Mouse (Mus musculus) cerebellum, adult 11-12 months (tissue): Measurements from ENCODE around the gene Paxx.

Experiments used
- DNase-seq: peaks from one replicate; pipeline ENCODE4 v3.0.0; 2022

Paxx gene

DNA sequence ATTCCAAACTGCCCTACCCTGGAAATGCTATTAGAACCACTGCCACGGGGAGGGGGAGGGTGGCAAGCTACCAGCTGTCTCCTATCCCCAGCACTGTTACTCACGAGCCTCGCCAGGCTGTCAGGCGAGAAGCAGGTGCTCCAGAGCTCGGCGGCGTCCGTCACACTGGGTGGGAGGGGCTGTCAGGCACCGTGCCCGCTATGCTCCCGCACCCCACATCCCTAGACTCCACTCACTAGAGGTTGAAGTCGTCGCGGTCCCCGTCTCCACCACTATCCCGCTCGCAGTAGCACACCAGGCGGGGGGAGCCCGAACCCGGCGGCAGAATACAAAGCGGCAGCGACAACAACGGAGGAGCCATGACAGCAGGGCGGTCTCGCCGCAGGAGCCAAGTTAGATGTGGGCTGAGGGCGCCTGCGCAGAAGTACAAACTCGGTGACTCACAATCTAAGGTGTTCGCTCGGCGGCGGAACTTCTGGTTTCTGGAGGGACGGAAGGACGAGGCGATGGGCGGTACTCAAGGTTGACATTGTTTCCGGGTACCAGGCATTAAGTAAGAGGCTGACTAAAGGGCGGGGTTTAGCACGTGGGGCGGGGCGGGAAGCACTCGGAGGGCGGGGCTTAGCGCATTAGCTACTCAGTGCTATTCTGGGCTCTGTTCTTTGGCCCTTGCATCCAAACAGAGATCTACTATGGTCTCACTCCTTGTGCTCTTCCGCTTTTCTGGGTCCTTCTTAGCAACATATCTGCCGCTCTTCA is at the start of gene Paxx:
TSS of gene Paxx (minus strand) at position 544 of the 759 bp plus-strand sequence.
- DNase-seq: peak; percentile 97

DNA sequence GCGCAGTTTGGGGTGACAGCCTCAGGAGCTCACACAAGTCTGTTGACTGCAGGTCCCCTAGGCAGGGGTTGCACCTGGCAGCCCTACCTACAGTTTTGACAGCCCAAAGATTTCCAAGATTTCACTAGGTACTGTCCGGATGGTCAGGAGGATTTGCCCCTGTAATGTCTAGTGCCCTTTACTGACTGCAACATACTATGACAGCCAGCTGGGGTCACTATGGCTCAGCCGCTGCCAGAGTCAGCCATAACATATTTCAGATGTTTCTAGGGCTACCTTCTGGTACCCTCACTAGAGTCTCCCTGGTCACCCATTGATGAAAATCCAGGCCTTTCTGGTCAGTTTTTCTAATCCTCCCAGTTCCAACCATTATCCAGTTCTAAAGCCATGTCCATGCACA is 49.0 kb upstream of the Paxx start:
- no peak for DNase-seq

DNA sequence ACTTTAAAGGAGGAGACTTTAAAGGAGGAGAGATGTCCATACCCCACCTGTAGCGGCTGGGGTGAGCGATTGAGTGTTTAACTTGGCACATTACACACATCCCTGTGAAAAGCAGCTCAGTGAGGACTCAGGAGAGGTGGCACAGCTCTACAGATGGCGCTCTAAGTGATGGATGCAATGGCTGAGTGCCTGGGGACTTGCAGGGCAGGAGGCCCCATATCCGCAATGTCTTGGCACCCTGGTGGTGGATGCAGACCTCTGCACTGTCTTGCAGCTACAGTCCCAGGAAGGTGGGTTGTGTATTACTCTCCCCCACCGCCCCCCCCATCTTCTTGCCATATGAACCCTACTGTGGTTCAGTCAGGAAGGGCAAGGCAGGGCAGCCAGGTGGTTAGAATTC is 46.1 kb upstream of the Paxx start:
- DNase-seq: no peak

DNA sequence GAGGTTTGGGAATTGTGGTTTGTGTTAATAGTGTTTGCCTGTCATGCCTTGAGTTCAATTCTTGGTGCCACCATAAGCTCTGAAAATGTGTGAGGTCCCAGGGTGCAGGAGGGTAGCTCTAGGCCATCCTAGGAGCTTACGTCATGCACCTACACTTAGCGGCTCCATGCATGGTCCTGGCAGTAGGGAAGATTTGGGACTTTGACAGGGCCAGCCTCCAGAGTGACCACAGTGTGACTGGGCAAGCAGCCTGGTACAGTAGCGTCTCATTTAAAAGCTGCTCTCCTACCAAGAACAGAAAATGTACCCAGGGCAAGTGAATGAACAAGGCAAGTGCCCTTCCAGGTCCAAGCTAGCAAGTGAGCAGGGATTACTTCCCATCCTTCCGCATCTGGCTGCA is 45.0 kb upstream of the Paxx start:
- peak; percentile 44 for DNase-seq

DNA sequence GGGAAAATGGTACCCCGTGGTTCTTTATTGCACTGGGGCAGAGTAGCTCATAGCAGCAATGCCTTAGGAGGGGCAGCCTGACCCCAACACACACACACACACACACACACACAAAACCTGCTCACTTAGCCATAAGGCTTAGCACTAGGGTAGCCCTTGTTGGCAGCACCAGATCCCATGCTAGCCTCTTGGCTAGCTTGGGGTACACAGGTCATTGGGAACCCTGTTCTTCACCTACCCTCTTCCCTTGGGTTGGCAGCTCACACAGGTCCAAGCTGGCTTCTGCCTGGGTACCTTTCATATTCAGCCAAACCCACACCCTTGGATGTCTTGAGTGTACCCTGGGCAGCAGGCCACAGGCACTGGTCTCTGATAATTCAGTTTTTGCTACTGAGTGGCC is 44.1 kb upstream of the Paxx start:
- DNase-seq: peak; percentile 25

DNA sequence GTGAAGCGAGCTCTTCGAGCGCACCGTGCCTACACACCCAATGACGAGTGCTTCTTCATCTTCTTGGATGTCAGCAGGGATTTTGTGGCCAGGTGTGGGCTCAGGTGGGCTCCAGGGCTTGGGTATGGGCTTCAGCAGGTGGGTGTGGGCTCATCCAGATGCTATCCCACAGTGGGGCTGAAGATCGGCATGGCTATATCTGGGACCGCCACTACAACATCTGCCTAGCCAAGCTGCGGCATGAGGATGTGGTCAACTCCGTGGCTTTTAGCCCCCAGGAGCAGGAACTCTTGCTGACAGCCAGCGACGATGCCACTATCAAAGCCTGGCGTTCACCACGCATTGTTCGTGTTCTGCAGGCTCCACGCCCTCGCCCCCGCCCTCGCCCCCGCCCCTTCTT is 43.6 kb upstream of the Paxx start:
- no peak for DNase-seq

DNA sequence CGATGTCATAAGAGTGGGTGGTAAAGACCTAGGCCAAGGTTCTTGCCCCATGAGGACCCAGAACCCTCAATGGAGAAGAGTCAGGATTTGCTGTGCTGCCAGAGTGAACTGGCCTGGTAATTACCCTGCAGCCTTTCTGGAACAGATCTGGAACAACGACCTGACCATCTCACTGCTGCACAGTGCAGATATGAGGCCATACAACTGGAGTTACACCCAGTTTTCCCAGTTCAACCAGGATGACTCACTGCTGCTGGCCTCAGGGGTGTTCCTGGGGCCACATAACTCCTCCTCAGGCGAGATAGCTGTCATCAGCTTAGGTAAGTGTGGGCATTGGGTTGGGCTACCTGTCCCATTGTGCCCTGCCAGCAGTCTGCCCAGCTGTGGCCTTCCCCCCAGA is 41.8 kb upstream of the Paxx start:
- peak; percentile 20 for DNase-seq

DNA sequence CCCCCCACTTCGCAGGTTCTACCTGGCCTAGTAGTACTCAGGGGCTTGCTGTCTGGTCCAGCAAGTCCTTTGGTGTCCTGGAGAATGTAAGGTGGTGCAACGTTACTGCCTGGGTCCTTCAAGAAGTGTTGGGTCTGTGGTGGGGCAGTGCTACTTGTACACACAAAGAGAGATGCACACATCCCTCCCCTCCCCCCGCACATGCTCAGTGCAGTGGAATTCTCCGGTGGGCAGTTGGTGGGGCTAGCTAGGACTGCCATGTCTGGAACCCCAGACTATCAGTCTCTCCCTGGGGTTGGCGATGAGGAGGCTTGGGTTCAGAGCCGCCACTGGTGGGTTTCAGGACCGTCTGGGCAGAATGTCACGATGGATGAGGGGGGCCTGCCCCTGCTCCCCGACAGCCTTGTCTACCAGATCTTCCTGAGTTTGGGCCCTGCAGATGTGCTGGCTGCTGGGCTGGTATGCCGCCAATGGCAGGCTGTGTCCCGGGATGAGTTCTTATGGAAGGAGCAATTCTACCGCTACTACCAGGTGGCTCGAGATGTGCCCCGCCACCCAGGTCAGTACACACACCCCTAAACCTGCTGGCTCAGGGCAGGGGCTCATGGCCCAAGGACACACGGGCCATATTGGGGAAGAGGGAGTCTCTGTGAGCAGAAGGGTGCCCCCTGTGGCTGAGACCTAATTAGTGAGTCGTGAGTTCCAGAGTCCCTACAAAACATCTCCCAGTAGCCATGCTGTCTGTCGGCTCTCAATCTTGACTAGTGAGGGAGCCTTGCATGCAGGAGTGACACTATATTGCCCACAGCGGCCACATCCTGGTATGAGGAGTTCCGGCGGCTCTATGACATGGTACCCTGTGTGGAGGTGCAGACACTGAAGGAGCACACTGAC is 40.9 kb upstream of the Paxx start, which contains the start of gene C8g:
TSS of gene C8g (minus strand) at position 127 of the 894 bp plus-strand sequence.
- DNase-seq: peak; percentile 70

DNA sequence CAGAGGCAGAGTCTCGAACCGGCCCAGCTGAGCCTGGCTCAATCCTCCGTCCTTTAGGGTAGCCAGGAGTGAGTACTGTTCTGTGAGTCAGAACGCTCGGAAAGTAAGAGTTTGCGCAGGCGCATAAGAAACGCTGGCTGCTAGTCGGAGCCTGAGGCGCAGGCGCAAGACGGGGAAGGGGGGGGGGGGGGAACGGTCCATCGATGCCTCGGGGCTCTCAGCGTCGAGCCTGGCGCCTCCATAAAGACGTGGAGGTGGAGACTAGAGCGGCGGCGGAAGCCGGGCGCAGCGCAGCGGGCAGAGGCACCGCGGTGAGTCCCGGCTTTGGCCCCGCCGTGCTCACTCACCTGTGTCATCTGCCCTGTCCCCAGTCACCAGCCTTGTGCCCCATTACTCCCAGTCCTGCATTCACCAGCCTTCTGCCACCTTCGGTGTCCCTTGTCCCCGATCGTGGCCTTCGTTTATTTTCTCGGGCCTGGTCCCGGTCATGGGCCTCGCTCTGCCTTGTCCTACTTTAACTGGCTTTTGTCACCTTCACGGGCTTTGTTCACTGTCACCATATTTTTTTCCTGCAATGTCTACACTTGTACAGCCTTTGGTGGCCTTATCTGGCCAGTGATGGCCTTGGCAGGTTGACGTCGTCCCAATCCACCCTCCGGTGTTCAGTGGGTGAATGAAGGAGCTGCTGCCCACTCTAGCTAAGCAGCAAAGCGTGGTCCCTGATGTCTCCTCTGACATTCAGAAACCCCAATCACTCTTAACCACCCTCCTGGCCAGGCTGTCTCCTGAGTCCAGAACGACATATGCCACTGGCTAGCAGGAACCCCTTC is 39.9 kb upstream of the Paxx start, which contains the start of gene Fbxw5:
TSS of gene Fbxw5 (plus strand) at position 175 of the 830 bp plus-strand sequence.
- DNase-seq: peak; percentile 90

DNA sequence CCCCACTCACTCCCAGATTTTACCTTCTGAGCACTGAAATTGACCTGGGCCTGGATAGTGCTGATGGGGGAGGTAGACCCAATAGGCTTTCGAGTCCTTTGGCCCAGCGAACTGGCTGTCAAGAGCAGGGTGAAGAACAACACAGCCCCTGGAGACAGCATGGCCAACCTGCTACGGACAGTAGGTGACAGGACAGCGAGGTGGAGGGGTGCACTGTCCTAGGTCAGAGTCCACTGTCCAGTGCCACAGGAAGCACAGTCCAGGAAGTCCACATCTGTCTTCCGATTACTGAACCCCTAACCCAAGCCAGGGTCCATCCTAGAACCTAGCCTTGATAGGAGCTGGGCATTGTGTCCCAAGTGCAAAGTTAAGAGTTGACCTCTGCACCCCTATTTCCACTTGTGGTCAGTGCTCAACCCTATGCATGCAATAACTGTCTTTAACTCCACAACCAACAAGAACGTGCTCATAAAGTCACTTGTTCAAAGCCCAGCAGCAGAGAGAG is 39.2 kb upstream of the Paxx start:
- DNase-seq: peak; percentile 62

DNA sequence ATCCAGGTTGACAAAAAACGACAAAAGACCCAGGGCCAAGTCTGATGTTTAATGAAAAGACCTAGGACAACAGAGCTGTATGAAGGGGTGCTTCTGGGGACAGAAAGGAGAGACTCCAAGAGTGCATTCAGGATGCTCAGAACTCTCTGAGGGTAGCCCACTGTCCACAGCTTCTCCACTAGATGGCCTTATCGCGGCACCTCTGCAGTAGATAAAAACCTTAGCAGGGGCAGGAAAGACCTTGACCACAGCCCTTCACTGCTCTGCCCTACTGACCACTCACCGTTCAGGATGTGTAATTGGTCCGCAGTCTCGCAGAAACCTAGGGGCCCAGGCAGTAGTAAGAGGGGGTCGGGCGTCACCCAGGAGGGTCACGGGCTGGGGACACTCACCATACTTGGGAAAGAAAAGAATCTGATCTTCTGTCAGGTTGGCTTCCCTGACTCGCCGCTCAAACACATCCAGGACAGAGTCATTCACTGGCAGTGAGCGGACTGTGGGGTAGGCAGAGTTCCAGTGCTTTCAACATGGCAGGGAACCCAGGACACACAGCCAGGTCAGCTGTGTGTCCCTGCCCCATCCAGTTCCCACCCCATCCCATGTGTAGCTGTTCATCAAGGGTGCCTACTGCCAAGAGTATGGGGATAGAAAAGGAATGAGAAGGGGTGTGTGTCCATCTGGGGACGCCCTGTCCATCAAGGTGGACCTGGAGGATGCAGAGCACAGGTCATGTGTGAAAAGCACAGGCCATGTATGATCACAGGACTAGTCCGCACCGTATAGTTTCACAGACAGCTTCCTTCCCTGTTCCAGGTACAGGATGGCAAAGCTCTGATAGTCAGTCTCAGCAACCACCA is 38.0 kb upstream of the Paxx start:
- DNase-seq: peak; percentile 48

DNA sequence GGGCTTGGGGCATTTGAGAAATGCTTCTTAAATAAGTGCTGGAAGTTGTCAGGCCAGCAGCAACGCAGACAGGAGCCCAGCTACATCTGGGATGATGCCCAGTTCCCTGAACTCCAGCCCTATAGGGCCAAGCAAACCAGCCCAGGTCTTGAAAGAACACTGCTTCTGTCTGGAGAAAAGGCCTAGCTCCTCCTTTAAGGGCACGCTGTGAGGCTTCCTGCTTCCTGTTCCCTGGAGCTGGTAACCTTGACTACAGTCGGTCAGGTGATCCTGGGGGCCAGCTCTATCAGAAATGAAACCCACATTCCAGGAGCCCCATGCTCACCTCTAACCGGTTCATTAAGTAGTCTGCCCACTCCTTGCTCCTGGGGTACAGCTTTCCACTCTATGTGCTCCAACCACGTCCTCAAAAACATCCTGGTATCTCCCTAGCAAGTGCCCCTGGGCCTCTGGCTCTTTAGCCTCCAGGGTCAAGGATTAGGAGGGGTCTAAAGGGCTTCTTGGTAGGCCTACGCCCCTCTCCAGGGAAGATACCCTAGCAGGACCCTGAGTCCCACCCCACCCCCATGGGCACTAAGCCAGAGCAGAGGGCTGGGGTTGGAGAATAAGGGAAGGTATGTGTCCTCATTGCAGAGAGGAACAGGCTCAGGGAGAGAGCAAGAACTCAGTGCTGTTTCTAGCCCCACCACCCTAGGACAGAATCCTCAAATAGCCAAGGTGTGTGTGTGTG is 37.1 kb upstream of the Paxx start:
- peak; percentile 60 for DNase-seq

DNA sequence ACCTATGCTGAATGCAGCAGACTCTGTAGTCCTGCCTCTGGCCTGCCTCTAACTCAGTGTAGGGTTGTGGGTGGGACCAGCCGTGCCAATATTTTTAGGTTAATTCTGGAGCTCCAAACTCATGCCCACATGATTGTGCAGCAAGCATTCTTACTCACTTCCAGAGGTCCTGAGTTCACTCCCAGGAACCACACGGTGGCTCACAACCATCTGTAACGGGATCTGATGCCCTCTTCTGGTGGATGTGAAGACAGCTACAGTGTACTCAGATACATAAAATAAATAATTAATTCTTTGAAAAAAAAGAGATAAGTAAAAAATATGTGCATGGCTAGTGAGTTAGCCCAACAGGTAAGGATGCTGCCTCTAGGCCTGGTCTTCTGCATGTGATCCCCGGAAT is 35.6 kb upstream of the Paxx start:
- DNase-seq: peak; percentile 71

DNA sequence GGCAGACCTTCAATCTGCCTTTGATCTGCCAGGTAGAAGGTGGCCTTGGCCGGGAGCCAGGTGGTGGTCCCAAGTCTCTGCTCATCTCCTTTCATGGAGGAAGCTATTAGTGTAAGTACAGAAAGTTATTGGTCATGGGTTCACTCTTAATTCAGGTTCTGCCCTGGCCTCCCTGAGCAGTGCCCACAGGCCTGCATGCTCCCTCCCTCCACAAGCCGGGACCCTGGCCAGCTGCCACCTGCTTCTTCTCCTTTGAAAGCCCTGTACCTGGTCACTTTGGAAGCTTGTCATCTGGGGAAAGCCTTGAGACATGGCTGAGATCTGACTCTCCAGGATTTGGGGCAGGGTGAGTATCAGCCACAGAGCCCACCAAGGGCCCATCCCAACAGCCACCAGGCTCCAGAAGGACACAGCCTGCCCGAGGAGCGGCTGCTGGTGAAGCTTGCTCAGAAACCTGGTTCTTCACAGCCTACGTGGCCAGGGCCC is 32.6 kb upstream of the Paxx start, which contains the start of gene Lcn12:
TSS of gene Lcn12 (minus strand) at position 436 of the 486 bp plus-strand sequence.
- peak; percentile 83 for DNase-seq

DNA sequence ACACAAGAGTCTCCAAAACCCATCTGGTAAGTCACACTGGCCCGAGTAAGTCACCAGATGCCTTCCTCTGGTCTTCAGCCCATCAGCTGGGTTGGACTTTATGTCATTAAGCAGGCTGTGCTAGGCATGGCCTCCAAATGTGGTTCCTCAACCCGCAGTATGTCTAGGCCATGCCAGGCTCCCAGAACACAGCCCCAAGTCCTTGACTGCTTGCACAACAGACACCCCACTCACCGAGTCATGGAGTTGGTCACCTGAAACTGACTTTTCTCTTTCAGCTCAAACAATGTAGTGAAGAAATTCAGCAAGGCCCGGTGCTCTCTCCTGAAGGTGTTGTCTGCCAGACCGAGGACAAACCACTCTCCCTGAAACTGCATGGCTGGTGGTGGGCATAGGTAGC is 32.1 kb upstream of the Paxx start:
- DNase-seq: no peak

DNA sequence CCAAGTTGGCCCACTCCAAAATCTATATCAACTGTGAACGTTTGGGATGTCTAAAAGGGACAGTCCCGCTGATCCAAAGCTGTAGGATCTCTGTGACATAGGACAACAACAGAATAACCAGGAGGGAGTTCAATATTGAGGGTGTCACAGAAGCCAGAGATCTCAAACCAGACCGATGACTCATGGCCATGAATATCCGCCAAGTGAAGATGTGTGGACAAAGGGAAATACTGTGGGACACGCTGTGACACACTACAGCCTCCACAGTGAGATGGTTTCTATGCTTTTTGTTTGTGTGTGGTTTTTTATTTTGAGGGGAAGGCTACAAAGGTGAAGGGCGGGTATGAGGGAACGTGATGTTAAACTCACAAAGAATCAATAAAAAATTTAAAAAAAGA is 27.8 kb upstream of the Paxx start:
- peak; percentile 68 for DNase-seq

DNA sequence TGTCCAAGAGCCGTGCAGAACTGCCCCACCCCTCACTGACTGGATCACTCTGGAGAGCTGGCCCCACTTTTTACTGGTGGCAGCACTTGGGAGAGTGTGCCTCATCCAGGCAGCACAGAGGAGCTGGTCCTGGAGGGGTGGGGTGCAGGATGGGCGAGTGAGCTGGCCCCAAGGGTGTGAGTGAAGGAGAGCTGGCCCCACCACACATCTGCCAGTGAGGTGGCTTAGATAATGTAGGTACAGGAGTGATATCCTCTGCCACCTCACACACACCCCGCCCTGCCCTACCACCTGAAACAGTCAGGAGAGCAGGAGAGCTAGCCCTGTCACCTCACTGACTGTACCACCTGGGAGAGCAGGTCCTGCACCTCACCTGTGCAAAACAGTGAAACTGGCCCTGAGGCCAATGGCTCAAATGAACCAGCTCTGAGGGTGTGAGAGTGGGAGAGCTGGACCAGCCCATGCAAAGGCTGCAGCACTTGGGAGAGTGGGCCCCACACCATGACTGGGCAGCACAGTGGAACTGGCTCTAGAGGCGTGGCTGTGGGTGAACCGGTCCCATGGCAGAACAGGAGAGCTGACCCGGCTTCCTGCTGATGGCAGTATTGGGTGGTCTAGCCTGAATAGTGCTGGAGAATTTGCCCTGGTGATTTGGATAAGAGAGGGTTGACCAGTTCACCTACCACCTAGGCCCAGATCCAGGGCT is 27.2 kb upstream of the Paxx start:
- no peak for DNase-seq

DNA sequence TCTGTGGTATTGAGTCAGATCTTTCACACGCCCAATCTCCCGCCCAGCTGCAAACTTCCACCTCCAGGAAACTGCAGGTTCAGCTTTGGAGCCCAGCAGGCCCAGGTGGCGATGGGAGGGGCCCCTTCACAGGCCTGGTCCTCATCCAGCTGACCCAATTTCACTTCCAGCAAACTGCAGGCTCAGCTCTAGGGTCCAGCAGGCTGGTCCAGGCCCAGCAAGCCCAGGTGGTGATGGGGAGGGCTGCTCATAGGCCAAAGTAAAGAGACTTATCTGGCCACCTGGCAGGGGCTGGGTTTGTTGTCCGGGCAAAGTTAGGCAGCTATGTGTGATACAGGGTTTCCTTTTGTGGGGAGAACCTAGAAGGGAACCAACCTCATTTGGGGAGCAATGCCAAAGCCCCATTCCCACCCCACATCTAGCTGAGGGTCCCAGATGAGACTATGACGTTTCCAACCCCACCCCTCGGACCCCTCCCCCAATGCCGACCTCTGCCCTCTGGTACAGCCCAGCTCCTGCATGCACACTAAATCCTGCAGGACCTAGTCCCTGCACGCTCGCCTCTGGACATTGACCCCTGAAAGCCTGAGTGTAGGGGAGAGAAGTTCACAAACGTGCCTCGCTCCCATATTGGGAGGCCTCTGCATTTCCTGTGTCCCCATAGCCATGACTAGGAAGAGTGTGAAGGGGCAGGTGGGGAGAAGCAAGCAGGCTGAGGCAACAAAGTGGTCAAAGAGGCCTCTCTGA is 24.2 kb upstream of the Paxx start:
- DNase-seq: peak; percentile 98

DNA sequence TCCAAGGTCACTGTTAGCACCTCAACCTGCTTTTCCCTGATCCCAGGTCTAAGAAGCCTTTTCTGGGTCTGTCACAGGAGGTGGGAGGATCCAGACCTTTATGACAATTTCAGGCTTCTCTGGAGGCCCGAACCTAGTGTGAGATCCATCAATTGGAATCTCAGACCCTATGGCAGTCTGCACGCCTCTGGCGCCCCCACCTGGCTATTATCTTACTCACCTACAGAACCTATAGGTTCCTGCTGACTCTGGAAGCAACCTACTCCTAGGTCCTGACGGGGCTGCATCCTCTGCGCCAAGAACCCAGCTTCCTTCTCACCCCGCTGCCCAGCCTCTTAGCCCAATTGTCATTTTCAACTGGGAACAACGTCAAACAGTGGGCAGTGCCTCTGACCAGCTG is 22.1 kb upstream of the Paxx start:
- DNase-seq: peak; percentile 74
